Mouse (Mus musculus) hindbrain, postnatal 0 days (tissue): Measurements from ENCODE around the gene Ebf1. TPM values are rescaled to one million over a fixed set of nuclear protein-coding genes. Genes with fewer than 3 reads are reported as not detected.

Source experiments
- ATAC-seq: fragments of 200-750 bp; cut with Nextera tagmentation; 2 replicates; pipeline ENCODE4 v1.8.0; 2017; ENCODE audit warnings: mild to moderate bottlenecking, moderate TSS enrichment, moderate library complexity
- DNase-seq: peaks from one replicate; pipeline ENCODE4 v3.0.0-alpha.2; 2015; ENCODE audit warnings: low spot score
- H3K27ac ChIP-seq: fragments of 300-500 bp; sonication (generic); 2 replicates; pipeline ENCODE4 v1.5.1; 2014; ENCODE audit warnings: mild to moderate bottlenecking
- H3K27me3 ChIP-seq: fragments of 300-500 bp; sonication (generic); 2 replicates; pipeline ENCODE4 v1.6.1; 2014; ENCODE audit warnings: low read length, mixed read lengths; ENCODE audit not compliant: insufficient read depth
- H3K36me3 ChIP-seq: fragments of 300-500 bp; sonication (generic); 2 replicates; pipeline ENCODE4 v1.6.1; 2014; ENCODE audit warnings: low read length, mixed read lengths; ENCODE audit not compliant: insufficient read depth
- H3K4me1 ChIP-seq: fragments of 300-500 bp; sonication (generic); 2 replicates; pipeline ENCODE4 v1.6.1; 2014; ENCODE audit warnings: antibody characterized with exemption, low read length, mixed read lengths; ENCODE audit not compliant: insufficient read depth
- H3K4me2 ChIP-seq: fragments of 300-500 bp; sonication (generic); 2 replicates; pipeline ENCODE4 v1.6.1; 2014; ENCODE audit warnings: low read depth, mild to moderate bottlenecking, low read length, moderate library complexity, mixed read lengths
- H3K4me3 ChIP-seq: fragments of 300-500 bp; sonication (generic); 2 replicates; pipeline ENCODE4 v1.5.1; 2014; ENCODE audit warnings: low read length
- H3K9ac ChIP-seq: fragments of 300-500 bp; sonication (generic); replicated peaks from 2 replicates; pipeline ENCODE4 v1.6.1; 2014; ENCODE audit warnings: mild to moderate bottlenecking, low read length, moderate library complexity, mixed read lengths
- H3K9me3 ChIP-seq: fragments of 300-500 bp; sonication (generic); 2 replicates; pipeline ENCODE4 v1.6.1; 2016; ENCODE audit warnings: low read length, mixed read lengths
- CTCF ChIP-seq: IDR thresholded peaks from 2 replicates; pipeline ENCODE4 v1.5.1; 2016; ENCODE audit warnings: antibody characterized with exemption, control low read depth, low read depth
- WGBS: fragments of 180-500 bp; shearing (Covaris S2); extraction: QIAGEN DNeasy Blood & Tissue Kit; methylation state at CpG from one replicate; pipeline ENCODE4 v1.1.7; 2014; 5-methylcytosine and 5-hydroxymethylcytosine counted together
- polyA plus RNA-seq: library from polyadenylated mRNA; unstranded; fragments of >200 nt; fragmentation: Nextera tagmentation; extraction: Ambion mirVana; gene quantifications from 2 replicates; pipeline ENCODE4 v1.2.1, GENCODE M21; 2015
- total RNA-seq: library from RNA; depleted of rRNA; stranded (reverse); fragments of >200 nt; gene quantifications from 2 replicates; pipeline ENCODE4 v1.2.3, GENCODE M21; 2014

Gene Ebf1
- total and polyA plus RNA-seq, 2 experiments from 2014 or later: 67.1 to 71.7 TPM

- peak overlapping the region; percentile 71 for H3K4me2 ChIP-seq
- H3K36me3 ChIP-seq: no peaks in the 10 kb centered on the region
- H3K9ac ChIP-seq: no peak overlapping the region
- H3K27ac ChIP-seq: no peak overlapping the region
- H3K4me3 ChIP-seq: no peak overlapping the region
- WGBS: 10% methylated on average over 10 of the region's 10 CpGs
- ATAC-seq: no peak
- TF ChIP-seq CTCF: no peak
- 0 out of 2 replicates have a peak, but pooled peaks cover 3% of the 10 kb centered on the region for H3K4me1 ChIP-seq
- no peaks in the 10 kb centered on the region for H3K27me3 ChIP-seq
- H3K9me3 ChIP-seq: no peaks in the 10 kb centered on the region
- DNase-seq: no peak
These were observed 5.0 kb upstream of the Ebf1 start for GRCm38 (mm10) chr11:44612156-44612555.

DNA sequence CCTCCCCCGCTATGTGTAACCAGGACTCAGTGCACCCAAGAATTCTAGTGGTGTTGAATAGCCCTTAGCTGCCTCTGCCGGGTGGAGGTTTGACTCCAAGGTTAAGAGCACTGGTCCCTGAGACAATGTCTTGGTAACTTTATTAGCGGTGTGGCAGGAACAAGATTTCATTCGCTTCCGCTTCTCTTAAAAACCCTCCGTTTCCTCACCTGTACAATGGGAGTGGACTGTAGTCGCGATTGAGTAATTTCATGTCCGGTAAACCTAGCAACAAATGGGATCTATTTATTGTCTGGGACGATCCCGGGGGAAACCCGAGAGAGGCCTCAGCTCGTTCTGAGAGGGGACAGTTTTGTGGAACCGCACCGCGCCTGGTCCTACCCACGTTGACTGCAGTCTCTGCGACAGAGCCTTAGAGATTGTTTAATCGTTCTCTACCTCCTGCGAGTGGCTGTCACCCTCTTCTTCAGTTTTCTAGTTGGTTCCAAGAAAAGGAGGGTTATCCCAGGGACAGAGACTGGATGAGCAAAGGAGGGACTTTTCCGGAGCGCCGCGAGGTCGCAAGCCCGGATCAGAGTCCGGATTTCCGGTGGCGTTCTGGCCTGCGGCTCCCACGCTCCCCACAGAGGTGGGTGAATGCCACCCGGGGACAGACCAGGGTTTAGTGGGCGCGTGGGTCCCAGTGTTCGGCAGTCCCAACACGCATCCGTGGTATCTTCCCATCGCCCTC lies 4.3 kb upstream of the Ebf1 start:
- H3K4me1 ChIP-seq: 0 out of 2 replicates have a peak, but pooled peaks cover 3% of the 10 kb centered on the region
- no peaks in the 10 kb centered on the region for H3K36me3 ChIP-seq
- no peak for ATAC-seq
- peak overlapping the region; percentile 35 for H3K4me3 ChIP-seq
- H3K27me3 ChIP-seq: no peaks in the 10 kb centered on the region
- TF ChIP-seq CTCF: no peak
- H3K4me2 ChIP-seq: peak overlapping the region; percentile 71
- WGBS: 3% methylated on average over 38 of the region's 38 CpGs
- no peaks in the 10 kb centered on the region for H3K9me3 ChIP-seq
- no peak for DNase-seq
- H3K9ac ChIP-seq: peak overlapping the region; percentile 43; the same call in 1 of the 2 replicates
- no peak overlapping the region for H3K27ac ChIP-seq

DNA sequence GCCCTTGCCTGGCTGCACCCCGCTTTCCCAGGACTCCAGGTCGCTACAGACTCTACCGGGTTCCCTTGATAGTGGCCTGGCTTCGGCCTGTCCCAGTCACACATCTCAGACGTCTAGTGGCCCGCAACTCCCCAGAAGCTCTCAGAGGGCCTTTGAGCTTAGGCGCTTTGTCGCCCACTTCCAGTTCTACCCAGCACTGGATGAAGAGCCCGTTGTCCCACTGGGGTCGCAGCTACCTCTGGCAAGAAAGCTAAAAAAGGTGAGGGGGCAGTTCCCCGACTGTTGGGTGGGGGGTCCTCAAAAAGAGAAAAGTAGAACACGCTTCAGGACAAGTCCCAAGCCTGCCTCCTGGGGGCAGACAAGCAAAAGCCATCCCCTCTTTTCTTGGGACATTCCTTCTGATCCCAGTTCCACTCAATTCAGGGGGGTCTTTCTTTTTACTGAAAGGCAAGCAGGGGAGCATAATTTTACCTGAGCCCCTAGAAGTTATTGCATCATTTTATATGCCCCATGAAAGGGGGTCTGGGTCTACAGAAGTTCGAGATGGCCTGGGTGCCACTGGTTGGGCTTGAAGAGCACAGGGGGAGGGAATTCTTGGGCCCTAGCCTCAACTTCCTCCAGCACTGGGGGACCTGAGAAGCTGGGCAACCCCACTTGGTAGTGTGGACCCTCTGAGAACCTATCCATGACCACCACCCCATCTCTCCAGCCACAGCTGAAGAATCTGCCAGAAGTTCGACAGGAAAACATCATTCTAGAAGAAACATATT lies 3.5 kb upstream of the Ebf1 start:
- Histone ChIP-seq H3K9ac (peak overlapping the region; percentile 43; the same call in 1 of the 2 replicates), H3K4me2 (peak overlapping the region; percentile 71), H3K36me3 (no peaks in the 10 kb centered on the region), H3K4me3 (peak overlapping the region; percentile 35), H3K4me1 (0 out of 2 replicates have a peak, but pooled peaks cover 3% of the 10 kb centered on the region), H3K27me3 (no peaks in the 10 kb centered on the region), H3K9me3 (no peaks in the 10 kb centered on the region), H3K27ac (no peak overlapping the region)
- ATAC-seq (no peak), DNase-seq (no peak)
- WGBS: 14% methylated on average over 14 of the region's 14 CpGs
- peak; percentile 53 for TF ChIP-seq CTCF

DNA sequence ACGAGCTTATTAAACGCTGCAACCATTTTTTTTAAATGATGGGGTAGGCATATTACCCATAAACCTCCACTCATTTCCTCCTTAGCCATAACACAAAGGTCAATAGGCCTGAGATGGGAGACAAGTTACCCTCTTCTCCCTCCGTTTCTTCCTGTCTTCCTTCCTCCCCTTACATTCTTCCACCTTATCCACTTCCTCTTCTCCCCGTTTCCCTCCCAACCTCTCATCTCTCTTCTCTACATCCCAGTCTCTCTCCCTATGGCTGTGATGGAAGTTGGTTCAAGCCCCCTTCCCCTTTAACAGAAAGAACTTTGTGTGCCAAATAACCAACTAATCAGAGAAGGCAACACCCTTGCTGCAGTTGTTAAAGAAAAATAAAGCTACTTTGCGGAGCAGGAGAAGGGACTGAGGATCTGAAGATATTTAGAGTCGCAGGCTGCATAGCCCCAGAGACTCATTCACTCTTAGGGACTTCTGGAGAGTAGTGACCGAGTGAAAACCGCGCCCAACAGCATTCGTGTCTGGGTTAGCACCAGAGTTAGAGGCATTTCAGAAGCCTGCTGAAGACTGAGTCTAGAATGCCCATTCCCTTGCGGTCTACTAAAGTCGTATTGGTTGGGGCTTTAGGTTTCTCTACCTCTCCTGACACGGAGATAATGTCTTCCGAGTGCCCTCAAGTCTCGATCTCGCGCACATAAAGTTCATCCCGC lies 884 bp upstream of the Ebf1 start:
- H3K4me3 ChIP-seq: peak overlapping the region; percentile 73
- H3K36me3 ChIP-seq: no peaks in the 10 kb centered on the region
- no peaks in the 10 kb centered on the region for H3K9me3 ChIP-seq
- WGBS: 16% methylated on average over 18 of the region's 18 CpGs
- H3K4me1 ChIP-seq: 0 out of 2 replicates have a peak, but pooled peaks cover 3% of the 10 kb centered on the region
- ATAC-seq: no peak
- H3K4me2 ChIP-seq: peak overlapping the region; percentile 87
- no peaks in the 10 kb centered on the region for H3K27me3 ChIP-seq
- DNase-seq: no peak
- H3K27ac ChIP-seq: no peak overlapping the region
- peak overlapping the region; percentile 79; the same call in 1 of the 2 replicates for H3K9ac ChIP-seq
- TF ChIP-seq CTCF: no peak

DNA sequence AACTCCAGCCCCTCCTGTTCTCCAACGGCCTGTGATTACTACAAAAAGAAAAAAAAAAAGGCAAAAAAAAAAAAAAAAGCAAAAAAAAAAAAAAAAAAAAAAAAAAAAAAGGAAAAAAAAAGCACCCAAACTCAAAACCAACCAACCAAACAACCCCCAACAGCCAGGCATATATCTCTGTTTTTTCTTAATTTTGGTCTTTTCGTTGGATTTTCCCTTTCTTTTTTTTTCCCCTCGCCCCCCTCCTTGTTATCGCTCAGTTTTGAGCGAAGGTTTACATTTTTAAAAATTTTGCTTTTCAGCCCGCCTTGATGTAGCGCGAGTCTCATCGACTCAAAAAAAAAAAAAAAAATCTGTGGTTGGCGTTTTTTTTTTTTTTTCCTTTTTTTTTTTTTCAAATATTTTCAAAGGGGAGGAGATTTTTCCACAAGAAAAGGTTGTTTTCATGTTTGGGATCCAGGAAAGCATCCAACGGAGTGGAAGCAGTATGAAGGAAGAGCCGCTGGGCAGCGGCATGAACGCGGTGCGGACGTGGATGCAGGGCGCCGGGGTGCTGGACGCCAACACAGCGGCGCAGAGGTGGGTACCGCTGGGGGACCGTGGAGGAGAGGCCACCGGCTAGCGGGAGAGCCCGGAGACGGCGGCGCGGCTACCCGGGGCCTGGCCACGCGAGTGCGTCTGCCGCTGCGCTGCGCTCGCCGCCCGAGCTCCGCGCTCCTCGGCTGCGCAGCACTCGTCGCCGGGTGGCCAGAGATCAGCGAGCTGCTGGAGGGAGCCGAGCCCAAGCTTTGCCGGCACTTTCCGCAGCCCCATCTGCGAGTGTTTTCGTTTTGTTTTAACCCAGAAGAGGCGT lies 843 bp downstream of the Ebf1 start:
- Histone ChIP-seq H3K27me3 (no peaks in the 10 kb centered on the region), H3K27ac (peak overlapping the region; percentile 88), H3K4me3 (peak overlapping the region; percentile 73), H3K9me3 (no peaks in the 10 kb centered on the region), H3K9ac (peak overlapping the region; percentile 79), H3K4me1 (0 out of 2 replicates have a peak, but pooled peaks cover 3% of the 10 kb centered on the region), H3K36me3 (no peaks in the 10 kb centered on the region), H3K4me2 (peak overlapping the region; percentile 87)
- no peak for TF ChIP-seq CTCF
- DNase-seq: peak; percentile 77
- WGBS: under 1% methylated on average over 55 of the region's 55 CpGs
- no peak for ATAC-seq
